Mouse (Mus musculus): Measurements from ENCODE around the gene Il22ra1.

DNA sequence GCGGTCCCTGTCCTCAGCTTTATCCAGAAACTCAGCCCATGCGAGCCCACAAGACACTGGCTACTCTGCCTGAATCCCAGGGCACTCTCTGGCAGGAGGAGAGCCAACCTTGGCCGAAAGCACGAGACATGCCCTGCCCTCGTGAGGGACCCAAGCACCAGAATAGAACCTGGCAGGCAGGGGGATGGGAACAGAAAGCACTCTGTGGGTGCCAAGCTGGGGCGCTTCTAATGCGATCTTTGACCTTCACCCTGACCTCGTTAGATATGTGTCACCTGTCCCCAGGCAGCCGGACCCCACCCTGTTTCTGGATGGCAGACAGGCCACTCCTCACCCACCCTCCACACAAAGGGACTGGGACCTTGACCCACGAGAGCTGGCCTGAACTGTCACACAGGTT is 17.6 kb downstream of the Il22ra1 start:
- no peak for TF ChIP-seq CTCF (IDR thresholded peaks at IDR 0.05; ENCODE audit: control insufficient read depth, insufficient read depth, insufficient read length)
- TF ChIP-seq FOSL1 (IDR thresholded peaks at IDR 0.05; ENCODE audit: insufficient read depth, low read length, poor library complexity, severe bottlenecking), result no peak
- no peak for TF ChIP-seq MYOG (IDR thresholded peaks at IDR 0.05; ENCODE audit: control insufficient read depth, extremely low read depth, insufficient read length)
- TF ChIP-seq USF1 (IDR thresholded peaks at IDR 0.05; ENCODE audit: low read depth), result no peak

All from C2C12 (cell line).